Mouse (Mus musculus) limb, embryonic 15.5 days (tissue): Measurements from ENCODE around the gene Pi4k2a. TPM values are rescaled to one million over a fixed set of nuclear protein-coding genes. Genes with fewer than 3 reads are reported as not detected.
A peak's percentile ranks its signal among the peaks of the same experiment; 100 is the strongest.

Experiments used
- ATAC-seq: fragments of 200-750 bp; cut with Nextera tagmentation; 2 replicates; pipeline ENCODE4 v1.8.0; 2017; ENCODE audit warnings: low read depth, moderate TSS enrichment; ENCODE audit not compliant: insufficient number of reproducible peaks, low FRiP score, low TSS enrichment
- H3K27ac ChIP-seq: fragments of 300-500 bp; sonication (generic); 2 replicates; pipeline ENCODE4 v1.5.1; 2015; ENCODE audit warnings: moderate library complexity, mild to moderate bottlenecking, inconsistent platforms
- H3K27me3 ChIP-seq: fragments of 300-500 bp; sonication (generic); 2 replicates; pipeline ENCODE4 v1.6.1; 2015; ENCODE audit warnings: inconsistent platforms
- H3K36me3 ChIP-seq: fragments of 300-500 bp; sonication (generic); 2 replicates; pipeline ENCODE4 v1.6.1; 2015; ENCODE audit warnings: inconsistent platforms
- H3K4me1 ChIP-seq: fragments of 300-500 bp; sonication (generic); 2 replicates; pipeline ENCODE4 v1.6.1; 2015; ENCODE audit warnings: inconsistent platforms
- H3K4me2 ChIP-seq: fragments of 300-500 bp; sonication (generic); 2 replicates; pipeline ENCODE4 v1.6.1; 2015; ENCODE audit warnings: mild to moderate bottlenecking, inconsistent platforms
- H3K4me3 ChIP-seq: fragments of 300-500 bp; sonication (generic); 2 replicates; pipeline ENCODE4 v1.5.1; 2015; ENCODE audit warnings: mild to moderate bottlenecking, inconsistent platforms
- H3K9ac ChIP-seq: fragments of 300-500 bp; sonication (generic); 2 replicates; pipeline ENCODE4 v1.6.1; 2015; ENCODE audit warnings: inconsistent platforms
- H3K9me3 ChIP-seq: fragments of 300-500 bp; sonication (generic); 2 replicates; pipeline ENCODE4 v1.6.1; 2016; ENCODE audit warnings: inconsistent platforms
- WGBS: fragments of 180-500 bp; shearing (Covaris S2); methylation state at CpG from one replicate; pipeline ENCODE4 v1.1.7; 2015; 5-methylcytosine and 5-hydroxymethylcytosine counted together
- polyA plus RNA-seq: library from polyadenylated mRNA; unstranded; fragments of >200 nt; fragmentation: Nextera tagmentation; extraction: Ambion mirVana; gene quantifications from 2 replicates; pipeline ENCODE4 v1.2.1, GENCODE M21; 2015

Gene Pi4k2a
- polyA plus RNA-seq, 1 experiment from 2014 or later = 23.7 TPM

DNA sequence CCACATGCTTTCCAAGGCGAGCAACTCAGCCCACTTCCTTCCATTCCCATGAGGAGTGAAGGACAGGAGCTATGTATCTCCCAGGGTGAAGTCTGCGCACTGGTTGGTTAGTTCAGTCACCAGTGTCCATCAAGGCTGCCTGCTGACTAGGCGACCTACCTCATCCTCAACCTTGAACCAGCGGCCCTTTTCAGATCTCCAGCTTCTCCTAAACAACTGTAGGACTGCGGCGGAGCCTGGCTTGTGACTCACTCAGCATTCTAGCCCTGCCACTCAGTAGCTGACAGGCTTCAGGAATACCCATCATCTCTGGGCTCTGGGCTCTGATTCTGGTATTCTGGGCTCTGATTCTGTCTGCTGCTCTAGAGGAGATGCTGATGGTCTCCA is 35.9 kb downstream of the Pi4k2a start:
- H3K4me2 ChIP-seq = no peak overlapping the region
- 92% methylated on average over 6 of the region's 6 CpGs for WGBS
- H3K36me3 ChIP-seq = peaks cover 40% of the 10 kb centered on the region
- H3K27ac ChIP-seq = no peak overlapping the region
- H3K4me1 ChIP-seq = peaks cover 33% of the 10 kb centered on the region
- no peak for ATAC-seq
- H3K9ac ChIP-seq = no peak overlapping the region
- H3K27me3 ChIP-seq = no peaks in the 10 kb centered on the region
- H3K9me3 ChIP-seq = no peaks in the 10 kb centered on the region
- no peak overlapping the region for H3K4me3 ChIP-seq

DNA sequence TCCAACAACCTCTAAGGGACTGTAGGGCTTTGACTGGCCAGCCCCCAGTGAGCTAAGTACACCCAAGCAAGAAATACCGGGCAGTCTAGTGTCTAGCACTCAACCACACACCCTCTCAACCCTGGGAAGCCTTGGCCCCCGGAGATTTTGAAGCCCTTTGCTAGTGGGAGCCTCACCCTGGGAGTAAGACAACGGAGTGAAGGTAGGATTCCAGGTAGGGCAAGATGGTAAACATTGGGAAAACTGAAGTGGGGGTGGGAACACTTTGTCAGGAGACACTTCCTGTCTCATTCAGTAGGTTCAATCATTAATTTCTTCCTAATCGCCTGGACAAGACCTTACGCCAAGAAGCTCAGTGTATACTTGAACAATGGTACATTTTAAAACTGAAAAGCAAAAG is 36.8 kb downstream of the Pi4k2a start:
- no peak for ATAC-seq
- Histone ChIP-seq H3K4me2 (no peak overlapping the region), H3K27ac (no peak overlapping the region), H3K4me1 (peaks cover 34% of the 10 kb centered on the region), H3K27me3 (no peaks in the 10 kb centered on the region), H3K36me3 (peaks cover 33% of the 10 kb centered on the region), H3K9me3 (no peaks in the 10 kb centered on the region), H3K4me3 (no peak overlapping the region), H3K9ac (no peak overlapping the region)
- WGBS = 84% methylated on average over 5 of the region's 5 CpGs

DNA sequence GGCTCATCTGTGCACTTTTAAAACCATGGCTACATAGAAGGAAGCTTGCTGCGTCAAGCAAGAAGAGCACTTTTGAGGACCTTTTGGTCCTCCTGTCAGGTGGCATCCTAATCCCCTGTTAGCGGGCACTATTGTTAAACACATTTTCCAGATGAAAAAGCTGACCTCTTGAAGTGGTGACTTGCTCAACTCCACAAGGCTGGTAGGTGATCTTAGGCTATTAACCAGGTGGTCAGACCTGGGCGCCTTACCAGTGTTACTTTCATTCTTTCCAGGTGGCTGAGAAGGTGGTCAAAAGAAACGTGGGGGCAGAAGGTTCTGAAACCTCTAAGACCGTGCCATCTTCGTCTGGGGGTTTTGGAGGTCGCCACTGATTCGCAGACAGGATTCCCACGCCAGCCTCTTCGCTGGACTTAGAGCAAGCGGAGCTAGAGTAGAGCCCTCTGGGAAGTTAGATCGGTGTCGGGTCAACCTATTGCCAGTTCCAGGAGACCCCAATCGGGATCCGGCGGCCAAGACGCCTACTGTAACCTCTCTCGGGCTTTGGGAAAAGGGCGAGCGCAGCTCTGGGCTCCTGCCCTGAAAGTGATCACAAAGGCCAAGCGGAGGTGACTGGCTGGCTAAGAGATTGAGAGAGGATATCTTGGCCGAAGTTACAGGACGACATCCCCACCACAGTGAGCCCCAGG is 37.9 kb downstream of the Pi4k2a start:
- peak overlapping the region; percentile 90 for H3K4me2 ChIP-seq
- peak overlapping the region; percentile 68 for H3K9ac ChIP-seq
- H3K4me1 ChIP-seq = peaks cover 34% of the 10 kb centered on the region
- peaks cover 22% of the 10 kb centered on the region for H3K36me3 ChIP-seq
- 4% methylated on average over 23 of the region's 23 CpGs for WGBS
- ATAC-seq = no peak
- H3K27me3 ChIP-seq = no peaks in the 10 kb centered on the region
- peak overlapping the region; percentile 69 for H3K4me3 ChIP-seq
- H3K9me3 ChIP-seq = no peaks in the 10 kb centered on the region
- H3K27ac ChIP-seq = peak overlapping the region; percentile 93

DNA sequence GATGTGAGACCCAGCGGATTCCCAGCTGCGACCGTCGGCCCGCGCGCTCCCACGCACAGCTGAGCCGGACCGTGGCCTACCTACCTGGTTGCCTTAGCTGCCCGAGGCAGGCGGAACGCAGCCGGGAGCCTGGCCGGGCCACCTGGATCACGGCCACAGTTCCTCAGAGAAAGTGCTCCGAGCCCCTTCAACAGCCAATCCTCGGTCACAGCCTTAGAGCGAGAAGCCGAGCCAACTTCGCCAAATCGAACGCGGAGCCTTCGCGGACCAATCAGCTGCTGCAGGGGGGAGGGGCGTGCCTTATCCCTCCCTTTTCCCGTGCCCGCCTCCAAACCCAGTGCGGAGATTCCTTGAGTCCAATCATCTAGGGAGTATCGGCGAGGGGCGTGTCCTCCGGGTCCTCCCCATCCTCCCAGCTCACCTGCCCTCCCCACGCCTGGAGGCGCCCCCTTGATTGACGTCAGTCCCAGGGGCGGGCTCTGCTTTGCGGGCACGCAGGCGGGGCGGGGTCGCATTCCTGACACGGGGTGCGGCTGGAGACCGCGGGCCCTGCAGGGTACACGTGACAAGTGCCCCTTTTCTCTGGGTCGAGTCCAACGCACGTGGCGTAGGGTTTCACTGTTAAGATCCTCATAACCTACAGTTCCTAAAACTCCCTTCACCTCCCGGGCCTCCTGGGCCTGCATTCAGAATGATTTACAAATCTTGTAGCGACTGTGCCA is 38.7 kb downstream of the Pi4k2a start, which contains the start of gene Avpi1:
Avpi1 (minus strand) TSS at position 273 of the 722 bp plus-strand sequence.
- H3K9me3 ChIP-seq = no peaks in the 10 kb centered on the region
- no peaks in the 10 kb centered on the region for H3K27me3 ChIP-seq
- peaks cover 34% of the 10 kb centered on the region for H3K4me1 ChIP-seq
- H3K9ac ChIP-seq = peak within 1 kb of the TSS; percentile 68
- peak within 1 kb of the TSS; percentile 93 for H3K27ac ChIP-seq
- H3K4me2 ChIP-seq = peak within 1 kb of the TSS; percentile 90
- peak within 1 kb of the TSS; percentile 69 for H3K4me3 ChIP-seq
- 1% methylated on average over 54 of the region's 54 CpGs for WGBS
- peaks cover 14% of the 10 kb centered on the region for H3K36me3 ChIP-seq
- peak; percentile 98 for ATAC-seq

DNA sequence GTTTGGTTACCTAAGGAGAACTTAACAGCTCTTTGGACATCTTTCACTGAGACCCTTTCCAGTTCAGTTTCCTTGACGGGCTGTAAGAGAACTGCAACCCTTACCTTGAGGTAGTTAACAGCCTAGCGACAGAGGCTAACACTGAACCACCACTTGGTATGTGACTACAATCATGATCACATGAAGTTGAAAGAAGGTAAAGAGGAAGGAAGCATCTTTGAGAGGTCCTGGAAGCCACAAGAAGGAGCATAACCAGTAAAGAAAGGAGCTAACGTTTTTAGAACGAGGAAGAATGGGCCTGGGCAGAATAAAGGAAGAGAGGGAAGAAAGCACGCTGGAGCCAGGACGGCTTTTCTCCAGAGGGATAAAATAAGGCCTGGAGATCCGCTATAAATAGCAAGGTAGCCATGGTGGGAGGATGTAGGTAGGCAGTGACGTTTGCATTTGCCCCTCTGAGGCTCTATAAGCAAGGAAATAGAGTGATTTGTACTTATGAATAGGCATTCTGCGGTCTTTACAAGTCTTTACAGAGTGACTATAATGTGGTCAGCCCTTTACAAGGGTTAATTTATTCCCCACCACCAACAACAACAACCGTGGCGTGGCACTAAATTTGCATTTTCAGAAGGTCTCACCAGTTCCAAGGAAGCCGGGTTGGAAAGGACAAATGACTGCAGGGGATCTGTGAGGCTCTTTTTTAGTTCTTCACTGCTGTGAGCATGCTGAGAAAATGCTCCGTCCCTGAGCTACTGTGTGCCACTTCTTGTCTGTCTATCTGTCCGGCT is 39.4 kb downstream of the Pi4k2a start:
- no peaks in the 10 kb centered on the region for H3K27me3 ChIP-seq
- peak overlapping the region; percentile 90 for H3K4me2 ChIP-seq
- peak overlapping the region; percentile 69 for H3K4me3 ChIP-seq
- H3K36me3 ChIP-seq = peaks cover 7% of the 10 kb centered on the region
- no peak overlapping the region for H3K9ac ChIP-seq
- no peak for ATAC-seq
- H3K9me3 ChIP-seq = no peaks in the 10 kb centered on the region
- peak overlapping the region; percentile 93 for H3K27ac ChIP-seq
- H3K4me1 ChIP-seq = peaks cover 34% of the 10 kb centered on the region
- WGBS = 26% methylated on average over 14 of the region's 14 CpGs

DNA sequence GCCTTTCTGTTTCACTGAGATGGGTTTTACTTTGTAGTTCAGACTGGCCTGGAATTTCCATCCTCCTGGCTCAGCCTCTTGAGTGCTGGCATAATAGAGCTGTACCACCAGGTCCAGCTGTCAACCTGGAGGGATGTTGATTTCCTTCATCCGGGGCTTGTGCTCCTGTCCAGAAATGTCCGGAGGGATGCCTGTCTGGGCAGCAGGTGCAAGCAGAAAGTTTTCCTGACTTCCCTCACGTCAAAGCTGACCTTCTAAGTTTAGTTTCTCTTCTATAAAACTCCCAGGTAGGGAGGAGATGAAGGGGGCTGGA is 40.0 kb downstream of the Pi4k2a start:
- no peak overlapping the region for H3K9ac ChIP-seq
- no peaks in the 10 kb centered on the region for H3K9me3 ChIP-seq
- ATAC-seq = no peak
- H3K27me3 ChIP-seq = no peaks in the 10 kb centered on the region
- peaks cover 1% of the 10 kb centered on the region; the same call in 1 of the 2 replicates for H3K36me3 ChIP-seq
- H3K4me2 ChIP-seq = no peak overlapping the region
- WGBS = 59% methylated on average over 3 of the region's 3 CpGs
- peak overlapping the region; percentile 93 for H3K27ac ChIP-seq
- H3K4me3 ChIP-seq = no peak overlapping the region
- peaks cover 34% of the 10 kb centered on the region for H3K4me1 ChIP-seq

DNA sequence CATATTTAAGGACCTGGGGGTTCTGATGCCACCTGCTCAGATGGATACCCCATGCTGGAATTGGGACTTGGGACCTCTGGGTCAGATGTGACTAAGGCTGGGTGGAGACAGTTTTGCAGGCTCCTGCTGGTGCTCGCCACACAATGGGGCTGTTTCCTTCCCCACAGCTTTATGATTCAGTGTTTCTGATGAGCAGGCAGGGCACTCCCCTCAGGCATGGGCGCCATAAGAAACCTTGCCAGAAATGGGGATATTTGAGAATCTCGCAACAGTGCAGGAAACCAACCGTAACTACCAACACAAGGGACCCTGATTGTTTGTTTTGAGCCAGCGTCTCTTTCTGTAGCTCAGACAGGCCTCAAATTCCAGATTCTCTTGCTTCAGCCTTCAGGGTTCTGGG is 40.8 kb downstream of the Pi4k2a start:
- no peaks in the 10 kb centered on the region for H3K9me3 ChIP-seq
- peak overlapping the region; percentile 22; the same call in 1 of the 2 replicates for H3K27ac ChIP-seq
- no peaks in the 10 kb centered on the region for H3K36me3 ChIP-seq
- 48% methylated on average over 5 of the region's 5 CpGs for WGBS
- no peak for ATAC-seq
- no peak overlapping the region for H3K4me2 ChIP-seq
- peaks cover 34% of the 10 kb centered on the region for H3K4me1 ChIP-seq
- H3K9ac ChIP-seq = no peak overlapping the region
- no peak overlapping the region for H3K4me3 ChIP-seq
- H3K27me3 ChIP-seq = no peaks in the 10 kb centered on the region

DNA sequence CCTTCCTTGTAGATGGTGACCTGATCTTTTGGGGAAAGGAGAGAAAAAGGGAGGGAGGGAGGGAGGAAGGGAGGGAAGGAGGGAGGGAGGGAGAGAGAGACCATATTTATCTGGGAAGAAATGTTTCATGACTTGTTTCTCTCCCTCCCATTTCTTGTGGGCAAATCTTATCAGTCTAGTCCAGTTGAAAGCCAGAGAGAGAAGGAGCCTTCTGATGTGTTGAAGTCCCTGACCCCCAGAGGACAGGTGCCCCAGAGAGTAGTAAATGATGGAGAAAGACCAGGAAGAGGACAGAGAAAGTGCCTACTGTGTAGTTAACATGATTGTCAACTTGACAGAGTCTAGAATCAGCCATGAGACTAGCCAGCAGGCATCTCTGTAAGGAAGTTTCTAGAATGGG is 44.8 kb downstream of the Pi4k2a start:
- Histone ChIP-seq H3K4me3 (no peak overlapping the region), H3K27ac (no peak overlapping the region), H3K4me2 (no peak overlapping the region), H3K9ac (no peak overlapping the region), H3K36me3 (no peaks in the 10 kb centered on the region), H3K27me3 (no peaks in the 10 kb centered on the region), H3K9me3 (no peaks in the 10 kb centered on the region), H3K4me1 (peaks cover 10% of the 10 kb centered on the region)
- no peak for ATAC-seq

DNA sequence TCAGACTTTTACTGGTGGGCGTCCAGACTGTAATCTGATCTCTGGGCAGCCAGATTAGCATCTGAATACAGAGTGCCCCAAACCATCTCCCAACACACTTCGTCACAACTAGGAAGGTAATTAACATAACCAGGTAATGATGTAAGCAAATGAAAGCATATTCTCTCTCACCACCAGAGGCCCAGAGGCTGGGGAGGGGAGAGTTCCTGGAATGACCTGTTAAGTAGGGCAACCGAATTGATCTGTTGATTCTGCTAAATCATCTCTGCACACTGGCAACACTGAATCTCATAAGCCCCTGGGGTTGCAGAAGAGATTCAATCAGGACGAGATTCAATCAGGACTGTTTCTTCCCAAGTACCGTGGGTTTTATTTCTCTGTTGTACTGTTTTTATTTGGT is 45.9 kb downstream of the Pi4k2a start:
- no peaks in the 10 kb centered on the region for H3K36me3 ChIP-seq
- H3K27ac ChIP-seq = no peak overlapping the region
- no peaks in the 10 kb centered on the region for H3K9me3 ChIP-seq
- H3K27me3 ChIP-seq = no peaks in the 10 kb centered on the region
- ATAC-seq = no peak
- H3K4me2 ChIP-seq = no peak overlapping the region
- no peak overlapping the region for H3K9ac ChIP-seq
- H3K4me1 ChIP-seq = peaks cover 2% of the 10 kb centered on the region; the same call in 1 of the 2 replicates
- no peak overlapping the region for H3K4me3 ChIP-seq
- WGBS = 20% methylated on average over 5 of the region's 5 CpGs

DNA sequence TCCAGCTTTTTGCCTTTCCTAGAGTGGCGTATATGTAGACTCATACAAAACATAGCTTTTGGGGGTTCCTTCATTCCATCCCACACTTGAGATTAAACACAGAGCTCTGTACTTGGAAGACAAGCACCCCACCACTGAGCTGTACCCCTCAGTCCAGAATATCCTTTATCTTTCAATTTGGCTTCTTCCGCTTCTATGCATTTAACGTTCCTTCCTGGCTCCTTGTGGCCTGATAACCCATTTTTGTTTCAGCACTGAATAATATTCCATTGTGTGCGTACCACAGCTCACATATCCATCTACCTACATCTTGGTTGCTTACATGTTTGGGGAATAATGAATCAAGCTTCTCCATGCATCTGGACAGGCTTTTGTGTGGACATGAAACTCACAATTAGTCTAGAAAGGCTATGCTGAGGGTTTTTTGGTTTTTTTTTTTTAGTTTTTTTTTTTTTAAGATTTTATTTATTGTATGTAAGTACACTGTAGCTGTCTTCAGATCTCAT is 47.0 kb downstream of the Pi4k2a start:
- no peak overlapping the region for H3K9ac ChIP-seq
- ATAC-seq = no peak
- no peaks in the 10 kb centered on the region for H3K36me3 ChIP-seq
- no peaks in the 10 kb centered on the region for H3K9me3 ChIP-seq
- H3K27ac ChIP-seq = no peak overlapping the region
- no peak overlapping the region for H3K4me2 ChIP-seq
- no peaks in the 10 kb centered on the region for H3K4me1 ChIP-seq
- no peak overlapping the region for H3K4me3 ChIP-seq
- WGBS = 95% methylated on average over 4 of the region's 4 CpGs
- no peaks in the 10 kb centered on the region for H3K27me3 ChIP-seq

DNA sequence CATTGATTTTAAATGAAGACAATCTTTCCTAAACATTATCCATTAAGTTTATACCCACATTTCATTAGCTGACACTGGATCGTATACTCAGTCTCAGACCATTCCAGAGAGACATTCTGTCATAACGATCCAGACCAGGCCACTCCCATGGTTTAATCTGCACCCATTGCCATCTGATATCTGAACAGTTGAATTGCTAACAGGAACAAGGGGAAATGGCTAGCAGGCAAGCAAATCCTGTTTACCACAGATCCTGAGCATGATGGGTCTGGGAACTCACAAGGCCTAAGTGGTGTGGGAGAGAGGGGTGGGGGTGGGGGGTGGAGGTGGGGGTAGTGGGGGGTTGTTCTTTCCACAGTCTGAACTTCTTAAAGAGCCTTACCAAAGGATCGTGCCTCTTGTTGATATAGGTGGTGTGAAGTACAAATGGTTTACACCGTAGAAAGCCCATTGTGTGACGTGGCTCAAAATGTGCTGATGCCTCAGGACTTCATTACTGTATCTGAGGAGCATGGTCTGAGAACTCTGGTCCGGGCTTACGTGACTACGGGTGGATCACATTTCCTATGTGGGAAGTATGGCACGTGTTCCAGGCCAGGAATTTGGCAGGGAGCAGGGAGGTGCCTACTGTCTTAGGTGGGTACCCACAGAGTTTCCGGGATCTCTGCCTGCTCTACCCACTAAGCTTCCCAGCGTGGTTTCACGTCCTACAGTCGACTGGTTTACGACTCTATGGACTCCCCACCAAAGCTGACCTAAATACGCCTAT is 48.4 kb downstream of the Pi4k2a start:
- H3K4me1 ChIP-seq = no peaks in the 10 kb centered on the region
- no peak overlapping the region for H3K4me2 ChIP-seq
- ATAC-seq = no peak
- no peaks in the 10 kb centered on the region for H3K27me3 ChIP-seq
- H3K9me3 ChIP-seq = no peaks in the 10 kb centered on the region
- WGBS = 79% methylated on average over 15 of the region's 15 CpGs
- no peaks in the 10 kb centered on the region for H3K36me3 ChIP-seq
- no peak overlapping the region for H3K9ac ChIP-seq
- no peak overlapping the region for H3K27ac ChIP-seq
- no peak overlapping the region for H3K4me3 ChIP-seq
